Mouse (Mus musculus) midbrain, embryonic 13.5 days (tissue): ENCODE results near the gene Taf8. TPM values are rescaled to one million over a fixed set of nuclear protein-coding genes. Genes with fewer than 3 reads are reported as not detected.

Experiments
- ATAC-seq: fragments of 200-750 bp; cut with Nextera tagmentation; 2 replicates; pipeline ENCODE4 v1.8.0; 2017; ENCODE audit warnings: mild to moderate bottlenecking, moderate TSS enrichment, moderate library complexity
- H3K27ac ChIP-seq: fragments of 300-500 bp; sonication (generic); 2 replicates; pipeline ENCODE4 v1.5.1; 2015; ENCODE audit warnings: inconsistent platforms, mild to moderate bottlenecking, moderate library complexity
- H3K27me3 ChIP-seq: fragments of 300-500 bp; sonication (generic); 2 replicates; pipeline ENCODE4 v1.6.1; 2015; ENCODE audit warnings: mild to moderate bottlenecking, inconsistent platforms
- H3K36me3 ChIP-seq: fragments of 300-500 bp; sonication (generic); 2 replicates; pipeline ENCODE4 v1.6.1; 2015; ENCODE audit warnings: mild to moderate bottlenecking, inconsistent platforms
- H3K4me1 ChIP-seq: fragments of 300-500 bp; sonication (generic); replicated peaks from 2 replicates; pipeline ENCODE4 v1.6.1; 2015; ENCODE audit warnings: inconsistent platforms
- H3K4me2 ChIP-seq: fragments of 300-500 bp; sonication (generic); replicated peaks from 2 replicates; pipeline ENCODE4 v1.6.1; 2015; ENCODE audit warnings: moderate library complexity, mild to moderate bottlenecking, inconsistent platforms
- H3K4me3 ChIP-seq: fragments of 300-500 bp; sonication (generic); replicated peaks from 2 replicates; pipeline ENCODE4 v1.5.1; 2015; ENCODE audit warnings: mild to moderate bottlenecking, inconsistent platforms
- H3K9ac ChIP-seq: fragments of 300-500 bp; sonication (generic); replicated peaks from 2 replicates; pipeline ENCODE4 v1.6.1; 2015; ENCODE audit warnings: mild to moderate bottlenecking, inconsistent platforms
- H3K9me3 ChIP-seq: fragments of 300-500 bp; sonication (generic); 2 replicates; pipeline ENCODE4 v1.6.1; 2016; ENCODE audit warnings: mild to moderate bottlenecking, inconsistent platforms
- WGBS: fragments of 180-500 bp; shearing (Covaris S2); methylation state at CpG from one replicate; pipeline ENCODE4 v1.1.7; 2015; 5-methylcytosine and 5-hydroxymethylcytosine counted together
- polyA plus RNA-seq: library from polyadenylated mRNA; unstranded; fragments of >200 nt; fragmentation: Nextera tagmentation; extraction: Ambion mirVana; gene quantifications from 2 replicates; pipeline ENCODE4 v1.2.1, GENCODE M21; 2015

Taf8 gene
- 24.6 and 27.3 TPM in 2 replicates for polyA plus RNA-seq

DNA sequence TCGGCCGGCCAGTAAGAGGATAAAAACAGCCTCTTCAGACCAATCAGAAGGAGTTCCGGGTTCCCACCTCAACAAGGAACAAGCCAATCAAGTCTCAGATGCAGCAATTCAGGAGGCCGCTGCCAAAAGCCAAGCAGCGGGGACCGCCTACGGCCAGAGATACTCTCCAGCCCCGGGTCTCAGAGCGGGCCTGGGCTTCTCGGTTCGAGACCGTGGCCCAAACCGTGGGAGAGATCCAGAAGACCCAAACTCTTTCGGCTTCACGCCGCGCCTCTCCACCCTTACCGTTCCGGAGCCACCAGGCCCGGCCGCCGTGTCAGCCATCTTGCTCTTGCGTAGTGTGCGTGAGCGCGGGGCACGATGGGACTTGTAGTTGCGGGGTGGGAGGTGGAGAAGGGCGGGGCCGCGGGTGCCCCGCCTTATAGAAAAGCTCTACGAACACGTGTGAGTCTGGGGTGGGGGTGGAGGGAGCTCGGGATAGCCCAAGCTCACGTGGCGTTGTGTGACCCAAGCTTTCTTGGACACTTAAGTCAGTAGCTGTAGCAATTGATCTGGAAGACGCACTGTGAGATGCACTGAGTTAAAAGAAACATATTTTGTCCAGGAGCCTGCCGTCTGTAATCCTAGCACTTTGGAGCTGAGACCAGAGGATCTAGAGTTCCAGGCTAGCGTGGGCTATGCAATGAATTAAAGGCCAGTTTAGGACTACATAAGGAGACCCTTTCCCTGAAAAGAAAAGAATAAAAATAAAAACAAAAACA, at the start of gene Taf8:
Gene Taf8 (minus strand): TSS at position 347 of the 761 bp plus-strand sequence.
- WGBS: 2% methylated on average over 40 of the region's 40 CpGs
- Histone ChIP-seq H3K27ac (no peak within 1 kb of the TSS), H3K27me3 (no peaks in the 10 kb centered on the region), H3K9ac (peak within 1 kb of the TSS; percentile 70), H3K36me3 (peaks cover 24% of the 10 kb centered on the region), H3K4me2 (peak within 1 kb of the TSS; percentile 64), H3K9me3 (no peaks in the 10 kb centered on the region), H3K4me1 (peaks cover 30% of the 10 kb centered on the region), H3K4me3 (peak within 1 kb of the TSS; percentile 50)
- peak; percentile 96 for ATAC-seq

DNA sequence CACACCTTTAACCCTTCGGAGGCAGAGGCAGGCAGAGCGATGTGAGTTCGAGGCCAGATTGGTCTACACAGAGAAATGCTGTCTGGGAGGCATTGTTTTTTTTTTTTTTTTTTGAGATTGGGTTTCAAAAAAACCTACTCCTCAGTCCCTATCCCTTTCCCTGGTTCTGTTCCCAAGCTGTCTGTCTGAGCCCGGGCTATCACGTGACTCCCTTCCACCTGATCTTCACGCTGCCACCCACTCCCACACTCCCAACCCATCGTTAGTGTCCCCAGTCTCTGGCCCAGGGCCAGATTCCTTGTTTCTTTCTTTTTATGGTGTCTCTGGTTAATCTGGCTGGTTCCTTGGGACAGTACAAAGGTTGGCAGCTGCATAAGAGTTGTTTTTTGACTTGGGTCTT, 49.0 kb upstream of the Taf8 start:
- Histone ChIP-seq H3K9me3 (no peaks in the 10 kb centered on the region), H3K4me1 (no peaks in the 10 kb centered on the region), H3K9ac (no peak overlapping the region), H3K4me3 (no peak overlapping the region), H3K27me3 (no peaks in the 10 kb centered on the region), H3K27ac (no peak overlapping the region), H3K36me3 (no peaks in the 10 kb centered on the region), H3K4me2 (no peak overlapping the region)
- no peak for ATAC-seq
- 78% methylated on average over 7 of the region's 7 CpGs for WGBS

DNA sequence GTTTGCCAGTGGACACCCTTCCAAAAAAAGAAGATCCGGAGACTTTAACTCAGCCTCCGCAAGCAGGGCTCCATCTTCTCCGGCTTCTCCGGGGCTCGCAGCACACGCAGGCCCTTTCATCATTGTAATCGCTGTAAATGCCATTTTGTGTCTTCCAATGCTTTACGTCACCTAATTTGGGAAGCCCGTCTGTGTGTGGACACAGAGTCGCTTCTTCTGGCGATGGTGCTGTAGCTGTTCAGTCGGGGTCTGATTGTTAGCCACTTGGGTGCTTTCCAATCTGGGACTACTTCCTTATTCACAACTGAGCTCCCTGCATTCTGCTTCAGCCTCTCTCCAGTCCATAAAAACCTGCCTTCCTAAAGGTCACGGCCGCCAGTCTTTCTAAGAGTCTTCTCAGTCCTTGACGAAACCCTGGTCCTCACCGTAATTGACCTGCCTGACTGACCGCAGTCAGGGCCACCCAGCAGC, 43.8 kb upstream of the Taf8 start:
- no peak overlapping the region for H3K9ac ChIP-seq
- no peaks in the 10 kb centered on the region for H3K27me3 ChIP-seq
- H3K4me2 ChIP-seq: no peak overlapping the region
- no peaks in the 10 kb centered on the region for H3K4me1 ChIP-seq
- H3K27ac ChIP-seq: no peak overlapping the region; the same call in 1 of the 2 replicates
- no peaks in the 10 kb centered on the region for H3K36me3 ChIP-seq
- ATAC-seq: no peak
- H3K9me3 ChIP-seq: no peaks in the 10 kb centered on the region
- 80% methylated on average over 17 of the region's 17 CpGs for whole genome bisulfite sequencing
- H3K4me3 ChIP-seq: no peak overlapping the region

DNA sequence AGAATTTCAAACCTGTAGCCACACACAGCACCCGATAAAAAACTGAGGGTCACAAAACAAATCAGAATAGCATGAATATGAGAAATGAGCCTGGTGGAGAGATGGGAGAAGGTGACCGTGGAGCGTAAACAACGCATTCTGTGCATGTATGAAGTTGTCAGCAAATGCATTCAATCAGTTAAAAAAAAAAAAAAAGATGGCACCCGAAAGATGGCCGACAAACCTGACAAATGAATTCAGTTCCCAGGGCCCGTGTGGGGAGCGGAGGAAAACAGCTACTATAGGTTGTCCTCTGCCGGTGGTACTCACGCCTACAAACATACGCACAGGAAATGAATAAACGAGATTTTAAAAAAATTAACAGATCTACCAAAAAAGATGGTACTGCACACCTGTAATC, 43.1 kb upstream of the Taf8 start:
- H3K27me3 ChIP-seq: no peaks in the 10 kb centered on the region
- no peak overlapping the region for H3K9ac ChIP-seq
- no peaks in the 10 kb centered on the region for H3K4me1 ChIP-seq
- H3K36me3 ChIP-seq: no peaks in the 10 kb centered on the region
- no peak overlapping the region for H3K4me2 ChIP-seq
- no peak for ATAC-seq
- H3K27ac ChIP-seq: no peak overlapping the region
- H3K4me3 ChIP-seq: no peak overlapping the region
- H3K9me3 ChIP-seq: no peaks in the 10 kb centered on the region
- 93% methylated on average over 12 of the region's 12 CpGs for WGBS

DNA sequence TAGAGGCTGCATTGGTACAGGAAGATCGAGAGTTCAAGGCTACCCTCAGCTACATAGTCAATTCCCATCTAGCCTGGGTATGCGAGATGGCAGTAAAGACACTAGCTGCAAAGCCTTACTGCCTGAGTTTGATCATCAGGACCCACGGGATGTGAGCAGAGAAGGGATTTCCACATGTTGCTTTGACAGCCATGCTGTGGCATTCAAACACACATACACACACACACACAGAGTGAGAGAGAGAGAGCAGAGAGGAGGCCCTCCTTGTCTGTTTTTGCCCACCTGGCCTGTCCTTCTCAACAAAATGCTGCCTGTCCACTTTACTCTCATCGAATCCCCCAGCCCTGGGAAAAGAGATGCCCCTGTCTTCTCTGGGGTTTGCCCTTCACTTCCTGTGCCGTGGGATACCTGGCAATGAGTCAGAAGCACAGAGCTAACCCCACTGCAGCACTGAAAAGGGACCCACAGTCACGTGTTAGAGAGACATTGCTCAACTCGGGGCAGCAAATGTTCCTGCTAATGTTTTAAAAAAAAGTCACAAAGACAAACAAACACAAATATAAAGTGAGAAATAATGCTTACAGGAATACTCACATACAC, 41.1 kb upstream of the Taf8 start:
- no peak overlapping the region for H3K4me3 ChIP-seq
- H3K4me1 ChIP-seq: no peaks in the 10 kb centered on the region
- H3K9me3 ChIP-seq: no peaks in the 10 kb centered on the region
- 82% methylated on average over 7 of the region's 7 CpGs for WGBS
- no peak overlapping the region for H3K4me2 ChIP-seq
- no peak for ATAC-seq
- no peak overlapping the region for H3K9ac ChIP-seq
- H3K27me3 ChIP-seq: no peaks in the 10 kb centered on the region
- no peaks in the 10 kb centered on the region for H3K36me3 ChIP-seq
- H3K27ac ChIP-seq: no peak overlapping the region

DNA sequence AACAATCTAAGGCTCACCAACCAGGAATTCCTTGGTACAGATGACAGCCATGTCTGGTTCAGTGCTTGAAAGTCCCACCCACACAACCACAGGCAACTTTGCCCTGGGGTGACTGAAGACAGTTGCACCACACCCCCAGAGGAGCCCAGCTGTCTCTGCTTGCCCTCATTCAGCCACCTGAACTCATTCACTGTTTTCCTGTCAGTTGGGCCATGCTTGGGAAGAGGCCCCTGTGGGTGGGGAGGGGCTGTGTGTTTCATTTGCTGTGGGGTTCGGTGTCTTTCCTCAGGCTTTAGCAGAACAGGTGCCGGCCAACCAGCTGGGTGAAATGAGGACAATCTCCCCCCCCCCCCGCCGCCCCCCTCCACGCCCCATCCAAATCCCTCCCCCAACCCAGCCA, 40.0 kb upstream of the Taf8 start:
- no peaks in the 10 kb centered on the region for H3K27me3 ChIP-seq
- H3K4me1 ChIP-seq: no peaks in the 10 kb centered on the region
- no peak overlapping the region for H3K4me3 ChIP-seq
- no peak overlapping the region for H3K9ac ChIP-seq
- H3K4me2 ChIP-seq: no peak overlapping the region
- ATAC-seq: no peak
- H3K27ac ChIP-seq: no peak overlapping the region
- 79% methylated on average over 3 of the region's 5 CpGs for WGBS
- H3K36me3 ChIP-seq: no peaks in the 10 kb centered on the region
- H3K9me3 ChIP-seq: no peaks in the 10 kb centered on the region

DNA sequence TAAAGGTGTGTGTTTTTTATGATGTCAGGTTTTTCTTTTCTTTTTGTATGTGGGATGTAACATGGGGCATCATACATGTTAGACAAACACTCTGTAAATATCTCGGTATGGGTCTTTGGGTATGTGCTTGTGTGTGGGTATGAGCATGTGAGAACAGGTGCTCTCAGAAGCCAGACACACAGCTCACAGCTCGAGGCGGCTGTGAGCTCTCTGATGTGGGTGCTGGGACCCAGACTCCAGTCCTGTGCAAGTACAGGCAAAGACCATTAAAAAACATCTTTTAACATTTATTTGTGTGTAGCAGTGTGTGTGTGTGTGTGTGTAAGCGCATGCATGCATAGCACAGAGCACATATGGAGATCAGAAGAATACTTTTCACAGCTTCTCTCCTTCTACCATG, 37.0 kb upstream of the Taf8 start:
- H3K4me3 ChIP-seq: no peak overlapping the region
- no peak overlapping the region for H3K9ac ChIP-seq
- ATAC-seq: no peak
- no peaks in the 10 kb centered on the region for H3K27me3 ChIP-seq
- no peak overlapping the region for H3K27ac ChIP-seq
- H3K9me3 ChIP-seq: no peaks in the 10 kb centered on the region
- WGBS: 88% methylated on average over 4 of the region's 4 CpGs
- H3K36me3 ChIP-seq: no peaks in the 10 kb centered on the region
- H3K4me2 ChIP-seq: no peak overlapping the region
- H3K4me1 ChIP-seq: no peaks in the 10 kb centered on the region

DNA sequence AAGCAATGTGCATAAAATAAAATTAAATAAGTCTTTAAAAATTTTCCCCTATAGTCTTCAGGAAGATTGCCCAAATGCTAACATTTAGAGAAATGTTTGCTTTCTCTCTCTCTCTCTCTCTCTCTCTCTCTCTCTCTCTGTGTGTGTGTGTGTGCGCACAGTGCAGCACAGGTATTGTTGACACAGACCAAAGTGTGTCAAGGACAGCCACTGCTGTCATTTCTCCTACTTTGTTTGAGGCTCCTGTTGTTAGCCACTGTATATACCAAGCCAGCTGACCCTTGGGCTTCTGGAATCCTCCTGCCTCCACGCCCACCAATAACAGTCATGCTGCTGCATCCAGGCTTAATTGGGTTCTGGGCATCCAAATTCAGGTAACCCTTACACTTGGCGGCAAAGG, 36.0 kb upstream of the Taf8 start:
- no peak for ATAC-seq
- no peaks in the 10 kb centered on the region for H3K9me3 ChIP-seq
- WGBS: 90% methylated on average over 3 of the region's 3 CpGs
- H3K36me3 ChIP-seq: no peaks in the 10 kb centered on the region
- H3K27ac ChIP-seq: no peak overlapping the region
- H3K4me2 ChIP-seq: no peak overlapping the region
- H3K4me3 ChIP-seq: no peak overlapping the region
- no peak overlapping the region for H3K9ac ChIP-seq
- no peaks in the 10 kb centered on the region for H3K4me1 ChIP-seq
- no peaks in the 10 kb centered on the region for H3K27me3 ChIP-seq

DNA sequence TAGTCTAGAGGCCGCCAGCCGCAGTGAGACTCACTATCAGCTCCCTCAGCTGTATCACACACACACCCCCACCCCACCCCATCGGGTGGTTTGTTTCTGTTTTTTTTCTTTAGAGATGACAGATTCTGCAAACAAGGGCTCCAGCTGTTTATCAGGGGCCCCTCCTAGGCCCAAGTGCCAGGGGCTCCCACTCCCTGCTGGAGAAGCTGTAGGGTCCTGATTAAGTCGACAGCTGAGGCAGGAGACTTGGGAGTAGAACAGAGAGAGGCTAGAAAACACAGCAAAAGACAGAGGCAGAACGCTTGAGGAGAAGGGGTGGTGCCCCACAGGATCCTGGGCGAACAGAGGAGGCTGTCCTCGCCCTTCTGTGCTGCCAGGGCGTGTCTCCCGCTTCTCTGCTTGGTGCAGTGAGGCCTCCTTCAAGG, 33.7 kb upstream of the Taf8 start:
- no peaks in the 10 kb centered on the region for H3K27me3 ChIP-seq
- H3K4me2 ChIP-seq: no peak overlapping the region
- no peak for ATAC-seq
- H3K27ac ChIP-seq: no peak overlapping the region
- no peaks in the 10 kb centered on the region for H3K9me3 ChIP-seq
- no peak overlapping the region for H3K9ac ChIP-seq
- H3K4me1 ChIP-seq: no peaks in the 10 kb centered on the region
- H3K36me3 ChIP-seq: no peaks in the 10 kb centered on the region
- no peak overlapping the region for H3K4me3 ChIP-seq
- WGBS: 72% methylated on average over 9 of the region's 9 CpGs

DNA sequence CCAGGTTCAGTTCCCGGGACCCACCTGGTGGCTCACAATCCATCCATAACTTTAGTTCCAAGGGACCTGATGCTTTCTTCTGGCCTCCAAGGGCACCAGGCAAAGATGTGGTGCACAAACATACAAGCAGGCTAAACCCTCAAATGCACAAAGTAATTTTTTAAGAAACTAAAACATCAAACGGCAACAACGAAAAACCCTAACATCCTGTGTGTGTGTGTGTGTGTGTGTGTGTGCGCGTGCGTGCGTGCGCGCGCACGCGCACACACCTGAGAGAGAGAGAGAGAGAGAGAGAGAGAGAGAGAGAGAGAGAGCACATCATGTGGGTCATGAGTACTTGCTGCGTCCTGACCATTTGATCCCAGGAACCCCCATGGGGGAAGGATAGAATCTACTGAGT, 31.6 kb upstream of the Taf8 start:
- ATAC-seq: no peak
- WGBS: 95% methylated on average over 13 of the region's 13 CpGs
- no peaks in the 10 kb centered on the region for H3K27me3 ChIP-seq
- H3K4me3 ChIP-seq: no peak overlapping the region
- peaks cover 4% of the 10 kb centered on the region for H3K4me1 ChIP-seq
- no peaks in the 10 kb centered on the region for H3K36me3 ChIP-seq
- no peaks in the 10 kb centered on the region for H3K9me3 ChIP-seq
- H3K27ac ChIP-seq: no peak overlapping the region
- no peak overlapping the region for H3K4me2 ChIP-seq
- no peak overlapping the region for H3K9ac ChIP-seq

DNA sequence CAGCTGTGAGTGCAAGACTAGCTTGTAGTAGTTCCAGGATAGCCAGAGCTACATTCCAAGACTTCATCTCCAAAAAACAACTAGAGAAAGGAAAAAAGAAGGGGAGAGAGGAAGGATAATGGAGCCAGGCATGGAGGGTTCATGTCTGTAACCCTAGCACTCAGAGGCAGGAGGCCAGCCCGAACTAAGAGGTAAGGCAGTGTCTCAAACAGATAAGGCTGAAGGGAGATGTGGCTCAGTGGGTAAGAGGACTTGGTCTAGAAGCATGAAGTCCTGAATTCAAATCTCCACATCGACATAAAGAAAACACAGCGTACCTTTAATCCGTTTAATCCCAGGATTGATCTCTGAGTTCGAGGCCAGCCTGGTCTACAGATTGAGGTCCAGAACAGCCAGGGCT, 30.3 kb upstream of the Taf8 start:
- no peak overlapping the region for H3K4me3 ChIP-seq
- no peaks in the 10 kb centered on the region for H3K36me3 ChIP-seq
- no peak for ATAC-seq
- peaks cover 14% of the 10 kb centered on the region for H3K4me1 ChIP-seq
- no peak overlapping the region for H3K9ac ChIP-seq
- no peaks in the 10 kb centered on the region for H3K9me3 ChIP-seq
- no peak overlapping the region for H3K27ac ChIP-seq
- WGBS: 92% methylated on average over 5 of the region's 5 CpGs
- no peaks in the 10 kb centered on the region for H3K27me3 ChIP-seq
- no peak overlapping the region for H3K4me2 ChIP-seq

DNA sequence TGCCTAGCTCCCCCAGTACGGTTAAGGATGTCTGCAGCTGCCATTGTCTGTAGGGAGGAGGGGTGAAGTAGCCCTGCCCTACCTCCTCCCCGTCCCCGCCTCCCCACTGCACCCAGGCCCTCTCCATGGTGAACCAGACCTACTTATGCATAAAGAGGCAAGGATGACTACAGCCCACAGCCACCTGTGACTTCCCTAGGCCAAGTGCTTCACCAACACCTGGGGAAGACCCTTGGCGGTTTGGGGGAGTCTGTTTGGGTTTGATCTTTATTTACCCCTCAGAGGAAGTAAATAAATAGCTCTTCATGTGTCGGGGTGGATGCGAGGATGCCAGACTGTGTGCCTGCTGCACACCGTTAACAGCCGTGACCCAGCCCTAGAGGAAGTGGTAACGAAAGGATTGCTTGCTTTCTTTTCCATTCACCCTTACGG, 29.3 kb upstream of the Taf8 start:
- no peak overlapping the region for H3K9ac ChIP-seq
- ATAC-seq: no peak
- peaks cover 15% of the 10 kb centered on the region for H3K4me1 ChIP-seq
- no peak overlapping the region for H3K4me2 ChIP-seq
- H3K27ac ChIP-seq: no peak overlapping the region
- no peak overlapping the region for H3K4me3 ChIP-seq
- no peaks in the 10 kb centered on the region for H3K36me3 ChIP-seq
- H3K27me3 ChIP-seq: no peaks in the 10 kb centered on the region
- 55% methylated on average over 10 of the region's 10 CpGs for WGBS
- H3K9me3 ChIP-seq: no peaks in the 10 kb centered on the region
